8 mouse cellular contexts compared by ENCODE assay signal in the genomic region with DNA sequence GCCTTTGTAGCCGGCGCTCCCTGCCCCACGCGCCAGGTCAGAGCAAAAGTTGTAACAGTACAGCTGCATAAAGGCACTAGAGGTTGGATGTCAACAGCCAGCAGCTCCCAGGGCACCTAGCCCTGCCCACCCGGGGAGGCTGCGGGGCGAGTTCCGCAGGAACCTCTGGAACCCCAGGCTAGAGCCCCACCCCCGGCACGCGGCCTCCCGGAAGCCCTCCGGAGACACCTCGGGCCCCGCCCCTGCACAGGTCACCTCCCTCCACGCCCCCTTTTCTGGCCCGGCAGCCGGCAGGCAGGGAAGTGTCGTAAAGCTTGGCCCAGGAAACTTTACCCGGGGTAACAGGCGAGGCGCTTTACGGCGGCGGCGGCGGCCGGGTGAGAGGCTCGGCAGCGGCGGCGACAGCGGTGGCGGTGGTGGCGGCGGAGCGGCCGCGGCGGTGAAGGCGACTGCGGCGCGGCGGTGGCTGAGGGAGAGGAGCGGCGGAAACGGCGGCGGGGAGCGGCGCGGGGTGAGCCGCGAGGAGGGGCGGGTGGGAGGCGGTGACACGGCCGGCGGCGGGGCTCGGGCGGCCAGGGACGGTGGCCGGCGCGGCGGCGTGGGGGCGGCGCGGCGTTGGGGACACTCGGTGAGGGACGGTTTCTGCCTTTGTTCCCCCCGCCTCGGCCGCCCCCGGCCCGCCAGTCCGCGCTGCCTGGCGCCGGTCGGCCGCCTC. TPM values are rescaled to one million over a fixed set of nuclear protein-coding genes. Genes with fewer than 3 reads are reported as not detected.
DNase-seq lines count a peak whose midpoint lies in the region; ATAC-seq lines count a peak whose summit lies in the region.

TSS of gene Naa30 (plus strand) at position 360 of the 715 bp plus-strand sequence.

- peak within 1 kb of the TSS; percentile 73 for H3K27ac ChIP-seq in hindbrain, embryonic 15.5 days (replicated peaks)

- H3K4me2 ChIP-seq in hindbrain, embryonic 15.5 days: peak within 1 kb of the TSS; percentile 81

- H3K27me3 ChIP-seq in hindbrain, embryonic 15.5 days: no peaks in the 10 kb centered on the region

- H3K9me3 ChIP-seq in hindbrain, embryonic 15.5 days: no peaks in the 10 kb centered on the region

- H3K9ac ChIP-seq in hindbrain, embryonic 15.5 days: peak within 1 kb of the TSS; percentile 96

- peak within 1 kb of the TSS; percentile 61 for H3K4me3 ChIP-seq in hindbrain, embryonic 15.5 days

- ATAC-seq in hindbrain, embryonic 15.5 days (ENCODE audit: low FRiP score, low read depth): peak; percentile 92

- peak; percentile 97 for DNase-seq in R1 (ENCODE audit: low read depth, low spot score)
- peak; percentile 95 to 97 for DNase-seq in cerebellum, postnatal 25 days
- DNase-seq in frontal cortex, postnatal 25 days (ENCODE audit: low spot score in 2 of 2): peak; percentile 89 to 92
- peak; percentile 93 for DNase-seq in left cerebral cortex, adult 11 months (ENCODE audit: low spot score)
- peak; percentile 98 for DNase-seq in lung, postnatal 4 days
- DNase-seq in retina, postnatal 7 days (ENCODE audit: low read depth, low spot score): peak; percentile 82
- peak; percentile 95 for DNase-seq in urinary bladder, adult 2 months (ENCODE audit: low spot score)

- under 1% methylated on average over 66 of the region's 86 CpGs for WGBS in hindbrain, embryonic 15.5 days

- H3K4me1 ChIP-seq in hindbrain, embryonic 15.5 days (replicated peaks): peaks cover 34% of the 10 kb centered on the region

- H3K36me3 ChIP-seq in hindbrain, embryonic 15.5 days: 0 out of 2 replicates have a peak, but pooled peaks cover 3% of the 10 kb centered on the region

RNA-seq across cellular contexts. Expression of gene Naa30, which starts in this region (rescaled TPM):
- polyA plus RNA-seq in hindbrain, embryonic 15.5 days (2015; fragmentation: Nextera tagmentation; extraction: Ambion mirVana): 14.5 and 15.0 TPM in 2 replicates
- polyA plus RNA-seq in urinary bladder, adult 2 months (2012; rRNA removed): 15.7 and 16.2 TPM in 2 replicates

Comparison
In these comparisons a context has a peak if more than half of its experiments do, and no peak if none do; other contexts are left out.
1. Peak in every context shown above with its lines: DNase-seq, ATAC-seq, H3K4me3 ChIP-seq and H3K27ac ChIP-seq.